Mouse (Mus musculus): ENCODE results near the gene Frs2.

DNA sequence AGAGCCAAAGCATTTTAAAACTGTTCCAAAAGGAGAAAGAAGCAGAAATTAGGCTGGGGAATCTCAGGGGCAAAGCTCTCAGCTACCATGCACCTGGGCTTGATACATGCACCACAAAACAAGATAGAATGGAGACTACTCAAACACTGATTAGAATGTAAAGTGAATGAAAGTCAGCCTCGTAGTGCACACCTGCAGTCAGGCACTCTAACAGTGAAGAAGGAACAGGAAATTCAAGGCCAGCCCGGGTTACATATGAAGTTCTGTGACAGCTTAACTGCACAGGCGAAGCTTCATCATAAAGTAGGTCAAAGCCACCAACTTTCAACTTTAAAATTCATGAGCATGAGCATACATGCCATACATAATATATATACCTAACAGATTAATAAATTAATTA lies 38.1 kb downstream of the Frs2 start:
- TF ChIP-seq CTCF (IDR thresholded peaks at IDR 0.05) (no peak), POLR2A (IDR thresholded peaks at IDR 0.05; ENCODE audit: insufficient read depth, low read depth, low read length) (no peak), EP300 (IDR thresholded peaks at IDR 0.05; ENCODE audit: insufficient read depth, low read depth, low read length) (no peak)

Data from heart, adult 2 months (tissue).